Mouse (Mus musculus): ENCODE measurements at regions not wholly inside any gene's neighbourhood (a gene's known extent, or its start where the extent isn't known, plus 50 kb on each side); places are given as distances from the start of the nearest gene placed in this dataset.

GRCm38 (mm10) chr9:92045472-92045905, 147.2 kb upstream of the Plscr5 start:
- H3K4me1 ChIP-seq (ENCODE audit: control insufficient read depth, insufficient read depth, low read length) = no peaks in the 10 kb centered on the region
- H3K27ac ChIP-seq (ENCODE audit: insufficient read depth, low read length) = no peak overlapping the region
- no peak overlapping the region for H3K4me3 ChIP-seq (ENCODE audit: insufficient read depth, low read length)
- no peak for TF ChIP-seq CTCF (IDR thresholded peaks at IDR 0.05; ENCODE audit: borderline replicate concordance, insufficient read depth, low read length)

GRCm38 (mm10) chr9:92044161-92044560, 148.6 kb upstream of the Plscr5 start:
- H3K4me1 ChIP-seq (ENCODE audit: control insufficient read depth, insufficient read depth, low read length) = no peaks in the 10 kb centered on the region
- TF ChIP-seq POLR2A (IDR thresholded peaks at IDR 0.05; ENCODE audit: low read depth, low read length) (no peak), CTCF (IDR thresholded peaks at IDR 0.05; ENCODE audit: borderline replicate concordance, insufficient read depth, low read length) (no peak)
- no peak overlapping the region for H3K27ac ChIP-seq (ENCODE audit: insufficient read depth, low read length)
- H3K4me3 ChIP-seq (ENCODE audit: insufficient read depth, low read length) = no peak overlapping the region

DNA sequence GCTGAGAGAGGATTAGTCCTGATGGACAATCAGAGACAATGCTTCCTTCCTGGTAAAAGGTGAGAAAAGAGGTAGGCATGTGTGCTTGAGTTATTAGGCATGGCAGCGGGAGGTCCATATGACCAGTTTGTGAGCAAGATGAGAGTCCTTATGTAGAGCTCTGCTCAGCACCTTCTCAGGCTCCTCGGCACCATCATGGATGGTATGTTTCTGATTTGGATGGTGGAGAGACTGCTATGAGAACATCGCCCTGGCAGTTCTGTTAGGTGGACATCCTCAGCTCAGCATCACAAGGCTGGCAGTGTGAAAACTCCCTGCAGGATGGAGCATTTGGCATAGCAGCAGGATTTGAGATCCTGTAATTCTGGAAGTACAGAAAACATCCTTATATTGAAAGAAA, 176.2 kb upstream of the Plscr5 start:
- TF ChIP-seq POLR2A (IDR thresholded peaks at IDR 0.05; ENCODE audit: low read depth, low read length) = no peak
- no peak for TF ChIP-seq CTCF (IDR thresholded peaks at IDR 0.05; ENCODE audit: borderline replicate concordance, insufficient read depth, low read length)

GRCm38 (mm10) chr9:92015923-92016322, 176.8 kb upstream of the Plscr5 start:
- Histone ChIP-seq H3K27ac (ENCODE audit: insufficient read depth, low read length) (no peak overlapping the region), H3K4me3 (ENCODE audit: insufficient read depth, low read length) (no peak overlapping the region), H3K4me1 (ENCODE audit: control insufficient read depth, insufficient read depth, low read length) (peaks cover 4% of the 10 kb centered on the region; the same call in 1 of the 2 replicates)
- no peak for TF ChIP-seq POLR2A (IDR thresholded peaks at IDR 0.05; ENCODE audit: low read depth, low read length)
- no peak for TF ChIP-seq CTCF (IDR thresholded peaks at IDR 0.05; ENCODE audit: borderline replicate concordance, insufficient read depth, low read length)

More for the DNA sequence above, 176.2 kb upstream of the Plscr5 start:
- H3K27ac ChIP-seq (ENCODE audit: insufficient read depth, low read length) = no peak overlapping the region
- H3K4me3 ChIP-seq (ENCODE audit: insufficient read depth, low read length) = no peak overlapping the region
- peaks cover 4% of the 10 kb centered on the region; the same call in 1 of the 2 replicates for H3K4me1 ChIP-seq (ENCODE audit: control insufficient read depth, insufficient read depth, low read length)

DNA sequence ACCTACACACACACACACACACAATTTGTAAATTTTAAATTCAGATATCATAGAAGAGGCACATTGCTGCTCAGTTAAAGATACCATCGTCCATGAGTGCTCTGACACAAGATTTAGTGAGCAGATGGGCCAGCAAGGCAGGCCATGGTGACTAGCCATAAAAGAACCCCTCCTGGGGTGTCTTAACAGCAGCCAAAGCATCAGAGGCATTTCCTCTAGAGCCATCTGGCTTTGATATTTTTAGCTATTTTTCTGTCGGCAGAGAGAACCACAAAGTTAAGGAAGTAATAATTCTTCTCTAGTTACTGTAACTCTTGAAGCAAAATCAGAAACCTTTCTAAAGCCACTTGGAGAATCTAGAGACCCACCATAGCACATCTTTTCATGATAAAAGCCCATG, 204.5 kb upstream of the Plscr5 start:
- H3K4me3 ChIP-seq (ENCODE audit: insufficient read depth, low read length) = no peak overlapping the region
- TF ChIP-seq CTCF (IDR thresholded peaks at IDR 0.05; ENCODE audit: borderline replicate concordance, insufficient read depth, low read length) (no peak), POLR2A (IDR thresholded peaks at IDR 0.05; ENCODE audit: low read depth, low read length) (no peak)
- peak overlapping the region; percentile 99 for H3K27ac ChIP-seq (ENCODE audit: insufficient read depth, low read length)
- H3K4me1 ChIP-seq (ENCODE audit: control insufficient read depth, insufficient read depth, low read length) = peaks cover 3% of the 10 kb centered on the region; the same call in 1 of the 2 replicates

DNA sequence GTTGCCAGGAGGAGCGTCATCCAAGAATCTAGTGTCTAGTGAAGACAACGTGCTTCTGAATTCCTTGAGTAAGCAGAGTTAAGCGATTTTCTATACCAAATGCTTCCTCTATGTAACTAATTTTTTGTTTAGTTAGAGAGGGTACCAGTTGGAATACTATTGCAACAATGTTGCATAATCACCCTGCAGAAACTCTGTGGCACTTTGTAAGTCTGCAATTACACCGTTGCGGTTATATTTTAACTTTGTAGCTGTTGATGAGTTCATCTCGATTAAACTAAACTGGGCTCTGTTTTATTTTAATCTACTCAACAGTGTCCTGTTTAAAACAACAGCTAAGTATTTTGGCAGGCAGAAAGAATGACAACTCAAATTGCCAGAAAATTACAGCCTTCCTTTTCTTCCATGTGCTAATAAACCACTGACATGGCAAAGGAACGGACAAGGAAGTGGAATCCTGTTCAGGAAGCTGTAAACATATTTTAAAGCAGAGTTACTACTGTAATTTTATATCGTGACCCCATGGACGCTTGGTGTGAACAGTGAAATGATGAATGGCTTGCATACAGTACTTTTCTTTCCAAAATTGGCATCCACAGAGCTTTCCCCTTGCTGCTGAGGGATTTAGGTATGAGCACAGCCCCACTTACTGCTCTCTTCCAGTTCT, 210.6 kb upstream of the Plscr5 start:
- TF ChIP-seq CTCF (IDR thresholded peaks at IDR 0.05; ENCODE audit: borderline replicate concordance, insufficient read depth, low read length) = no peak
- no peak for TF ChIP-seq POLR2A (IDR thresholded peaks at IDR 0.05; ENCODE audit: low read depth, low read length)
- H3K4me3 ChIP-seq (ENCODE audit: insufficient read depth, low read length) = no peak overlapping the region
- H3K4me1 ChIP-seq (ENCODE audit: control insufficient read depth, insufficient read depth, low read length) = peaks cover 2% of the 10 kb centered on the region; the same call in 1 of the 2 replicates
- peak overlapping the region; percentile 17 for H3K27ac ChIP-seq (ENCODE audit: insufficient read depth, low read length)

- Histone ChIP-seq H3K4me1 (ENCODE audit: control insufficient read depth, insufficient read depth, low read length) (peaks cover 2% of the 10 kb centered on the region; the same call in 1 of the 2 replicates), H3K27ac (ENCODE audit: insufficient read depth, low read length) (peak overlapping the region; percentile 17; the same call in 1 of the 2 replicates), H3K4me3 (ENCODE audit: insufficient read depth, low read length) (no peak overlapping the region)
- TF ChIP-seq CTCF (IDR thresholded peaks at IDR 0.05; ENCODE audit: borderline replicate concordance, insufficient read depth, low read length) = no peak
- TF ChIP-seq POLR2A (IDR thresholded peaks at IDR 0.05; ENCODE audit: low read depth, low read length) = no peak
These were observed 211.2 kb upstream of the Plscr5 start for GRCm38 (mm10) chr9:91981499-91981898.

GRCm38 (mm10) chr9:91964051-91964450, 228.7 kb upstream of the Plscr5 start:
- no peak overlapping the region for H3K4me3 ChIP-seq (ENCODE audit: insufficient read depth, low read length)
- H3K4me1 ChIP-seq (ENCODE audit: control insufficient read depth, insufficient read depth, low read length) = no peaks in the 10 kb centered on the region
- TF ChIP-seq CTCF (IDR thresholded peaks at IDR 0.05; ENCODE audit: borderline replicate concordance, insufficient read depth, low read length) = no peak
- no peak for TF ChIP-seq POLR2A (IDR thresholded peaks at IDR 0.05; ENCODE audit: low read depth, low read length)
- no peak overlapping the region for H3K27ac ChIP-seq (ENCODE audit: insufficient read depth, low read length)

- Histone ChIP-seq H3K4me3 (ENCODE audit: insufficient read depth, low read length) (no peak overlapping the region), H3K4me1 (ENCODE audit: control insufficient read depth, insufficient read depth, low read length) (no peaks in the 10 kb centered on the region), H3K27ac (ENCODE audit: insufficient read depth, low read length) (no peak overlapping the region)
- TF ChIP-seq CTCF (IDR thresholded peaks at IDR 0.05; ENCODE audit: borderline replicate concordance, insufficient read depth, low read length) = no peak
- no peak for TF ChIP-seq POLR2A (IDR thresholded peaks at IDR 0.05; ENCODE audit: low read depth, low read length)
These were observed 230.0 kb upstream of the Plscr5 start for GRCm38 (mm10) chr9:91962726-91963125.

- no peak overlapping the region for H3K27ac ChIP-seq (ENCODE audit: insufficient read depth, low read length)
- no peak overlapping the region for H3K4me3 ChIP-seq (ENCODE audit: insufficient read depth, low read length)
- TF ChIP-seq CTCF (IDR thresholded peaks at IDR 0.05; ENCODE audit: borderline replicate concordance, insufficient read depth, low read length) (no peak), POLR2A (IDR thresholded peaks at IDR 0.05; ENCODE audit: low read depth, low read length) (no peak)
- H3K4me1 ChIP-seq (ENCODE audit: control insufficient read depth, insufficient read depth, low read length) = no peaks in the 10 kb centered on the region
These were observed 231.1 kb upstream of the Plscr5 start for GRCm38 (mm10) chr9:91961666-91962065.
